Mouse (Mus musculus): ENCODE measurements around the gene Duoxa2. TPM values are rescaled to one million over a fixed set of nuclear protein-coding genes. Genes with fewer than 3 reads are reported as not detected.

The Duoxa2 gene
- polyA plus RNA-seq (2015; fragmentation: Nextera tagmentation; extraction: Ambion mirVana): 0.17 and 0.20 TPM in 2 replicates

DNA sequence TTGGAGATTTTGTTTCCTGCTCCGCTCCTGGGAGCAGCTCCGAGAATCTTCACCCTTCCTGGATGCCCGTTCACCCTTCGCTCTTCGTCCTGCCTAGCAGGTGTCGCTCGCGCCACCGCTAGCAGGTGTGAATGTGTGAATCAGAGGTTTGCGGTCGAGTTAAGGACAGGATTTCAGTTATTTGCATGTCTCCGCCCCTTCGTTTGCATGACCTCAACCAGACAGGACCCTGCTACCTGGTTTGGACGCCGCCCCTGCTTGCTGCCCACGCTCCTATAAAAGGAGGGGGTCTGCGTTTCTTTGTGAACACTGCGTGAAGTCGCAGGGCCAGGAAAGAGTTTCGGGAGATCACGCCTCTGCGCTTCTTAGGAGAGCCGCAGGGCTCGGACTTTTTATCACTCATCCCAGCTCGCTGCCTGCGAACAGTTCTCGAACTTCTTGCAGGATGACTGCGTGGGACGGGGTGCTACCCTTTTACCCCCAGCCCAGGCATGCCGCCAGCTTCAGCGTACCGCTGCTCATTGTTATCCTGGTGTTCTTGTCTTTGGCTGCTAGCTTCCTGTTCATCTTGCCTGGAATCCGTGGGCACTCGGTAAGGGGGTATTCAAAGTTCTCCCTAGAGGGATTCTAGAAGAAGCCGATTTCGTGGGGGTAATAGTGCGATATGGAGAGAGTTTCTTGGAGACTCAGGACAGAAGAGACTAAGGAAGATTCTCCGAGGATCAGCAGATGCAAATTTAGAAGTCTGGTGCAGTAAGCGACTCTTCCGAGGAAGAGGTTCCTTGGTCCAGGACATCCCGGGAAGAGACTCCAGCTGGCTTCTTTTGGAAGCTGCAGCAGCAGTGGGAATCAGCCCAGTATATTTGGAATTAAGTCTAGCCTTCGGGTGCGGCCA lies at the start of gene Duoxa2:
Duoxa2 (plus strand) TSS at position 305 of the 895 bp plus-strand sequence.
- Histone ChIP-seq H3K4me3 (peak within 1 kb of the TSS; percentile 26), H3K9ac (no peak within 1 kb of the TSS), H3K4me1 (peaks cover 44% of the 10 kb centered on the region), H3K9me3 (no peaks in the 10 kb centered on the region), H3K36me3 (replicated peaks) (no peaks in the 10 kb centered on the region), H3K4me2 (peak within 1 kb of the TSS; percentile 46), H3K27me3 (replicated peaks) (peaks cover 90% of the 10 kb centered on the region), H3K27ac (no peak within 1 kb of the TSS)
- WGBS: under 1% methylated on average over 43 of the region's 43 CpGs
- ATAC-seq (replicated peaks): no peak

DNA sequence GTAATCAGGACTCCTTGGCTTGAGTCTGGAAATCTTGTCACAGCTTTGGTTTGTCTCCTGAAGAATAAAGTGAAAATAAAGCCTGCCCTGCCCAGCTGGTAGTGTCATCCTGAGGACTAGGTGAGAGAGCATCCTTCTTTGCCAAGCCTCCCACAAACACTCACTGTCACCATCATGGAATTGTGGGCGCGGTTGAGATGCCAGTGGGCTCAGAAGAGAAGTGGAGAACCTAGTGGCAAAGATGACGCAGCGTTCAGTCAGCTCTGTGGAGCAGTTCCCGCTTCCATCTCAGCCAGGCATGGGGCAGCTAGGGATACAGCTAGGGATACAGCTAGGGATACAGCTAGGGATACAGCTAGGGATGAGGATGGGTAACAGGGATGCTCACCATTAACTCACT lies 42.7 kb upstream of the Duoxa2 start:
- Histone ChIP-seq H3K27ac (no peak overlapping the region), H3K9ac (no peak overlapping the region), H3K4me1 (no peaks in the 10 kb centered on the region), H3K9me3 (no peaks in the 10 kb centered on the region), H3K27me3 (replicated peaks) (no peaks in the 10 kb centered on the region), H3K4me3 (no peak overlapping the region), H3K4me2 (no peak overlapping the region), H3K36me3 (replicated peaks) (no peaks in the 10 kb centered on the region)
- no peak for ATAC-seq (replicated peaks)
- 98% methylated on average over 5 of the region's 5 CpGs for WGBS

DNA sequence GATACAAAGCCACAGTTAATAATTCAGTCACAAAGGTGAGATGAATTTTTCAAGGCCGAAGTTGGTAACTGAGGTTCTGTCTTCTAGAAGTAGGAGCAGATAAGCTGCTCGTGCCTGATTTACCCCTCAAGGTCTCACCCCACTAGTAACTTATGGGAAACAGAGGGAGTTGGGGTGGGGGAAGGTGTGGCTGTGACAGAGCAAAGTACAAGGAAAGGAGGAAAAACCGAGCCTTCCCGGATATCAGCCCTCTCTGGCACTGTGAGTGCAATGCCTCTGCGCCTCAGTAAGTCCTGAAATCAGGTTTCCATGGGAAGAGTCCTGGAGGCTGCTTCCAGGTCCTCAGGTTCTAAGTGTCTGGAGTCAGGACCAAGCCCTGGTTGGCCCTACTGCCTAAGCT lies 38.0 kb upstream of the Duoxa2 start:
- no peak for ATAC-seq (replicated peaks)
- Histone ChIP-seq H3K4me2 (no peak overlapping the region), H3K27me3 (replicated peaks) (no peaks in the 10 kb centered on the region), H3K27ac (no peak overlapping the region), H3K36me3 (replicated peaks) (no peaks in the 10 kb centered on the region), H3K9ac (no peak overlapping the region), H3K4me3 (no peak overlapping the region), H3K9me3 (no peaks in the 10 kb centered on the region), H3K4me1 (peaks cover 16% of the 10 kb centered on the region)
- WGBS: 92% methylated on average over 5 of the region's 5 CpGs

DNA sequence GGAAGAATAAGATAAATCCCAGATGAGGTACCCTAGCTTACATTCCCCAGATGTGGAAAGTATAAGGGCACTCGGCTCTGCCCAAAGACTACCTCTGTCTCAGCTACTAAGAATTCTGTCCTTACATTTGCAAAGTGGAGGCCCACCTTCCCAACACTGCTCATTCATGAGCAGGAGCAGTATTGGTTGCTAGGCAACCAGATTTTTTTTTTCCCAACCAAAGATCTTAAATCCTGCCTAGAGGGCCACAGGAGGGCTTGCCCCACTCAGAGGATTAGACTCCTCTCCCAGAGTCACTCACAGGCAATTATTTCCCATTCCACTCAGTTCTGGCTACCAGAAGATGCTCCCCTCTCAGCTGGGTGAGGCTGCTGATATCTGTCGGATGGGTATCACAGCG lies 34.0 kb upstream of the Duoxa2 start:
- Histone ChIP-seq H3K9ac (no peak overlapping the region), H3K4me1 (peaks cover 16% of the 10 kb centered on the region), H3K36me3 (replicated peaks) (no peaks in the 10 kb centered on the region), H3K27me3 (replicated peaks) (no peaks in the 10 kb centered on the region), H3K9me3 (no peaks in the 10 kb centered on the region), H3K27ac (peak overlapping the region; percentile 70), H3K4me2 (no peak overlapping the region), H3K4me3 (no peak overlapping the region)
- ATAC-seq (replicated peaks): peak; percentile 91
- 21% methylated on average over 3 of the region's 3 CpGs for WGBS

DNA sequence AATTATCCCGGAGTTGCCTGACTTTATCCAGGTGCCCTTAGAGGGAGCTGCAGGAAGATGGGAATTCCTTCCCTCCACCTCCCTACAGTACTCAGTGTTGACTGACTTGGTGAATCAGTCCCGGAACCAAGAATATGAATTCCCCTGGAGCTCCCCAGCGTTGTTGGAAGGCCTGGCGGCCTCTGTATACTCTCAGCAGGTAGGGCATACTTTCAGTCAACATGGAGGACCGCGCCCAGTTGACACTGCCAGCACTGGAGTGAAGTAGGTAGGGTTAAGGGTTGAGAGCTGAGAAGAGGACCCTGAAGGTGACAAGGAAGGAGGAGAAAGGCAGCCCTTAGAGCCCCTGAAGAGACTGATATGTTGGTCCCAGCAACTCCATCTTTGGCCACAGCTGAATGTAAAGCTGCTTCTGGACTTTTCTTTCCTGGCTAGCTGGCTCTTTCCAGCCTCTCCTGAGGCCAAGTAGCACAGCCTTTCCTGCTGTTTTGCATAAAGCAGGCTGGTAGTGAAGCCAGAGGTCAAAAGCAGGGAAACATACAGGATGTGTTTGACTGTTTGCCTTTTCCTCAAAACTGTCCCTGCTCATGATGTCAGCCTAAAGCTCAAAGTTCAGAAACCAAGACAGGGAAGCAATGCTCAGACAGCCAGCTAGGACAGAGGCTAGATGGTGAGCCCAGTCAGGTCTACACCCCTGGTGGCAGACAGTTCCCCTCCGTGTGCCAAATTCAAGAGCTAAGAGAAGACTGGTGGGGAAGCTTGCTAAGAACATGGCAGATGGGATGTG lies 32.1 kb upstream of the Duoxa2 start:
- ATAC-seq (replicated peaks): no peak
- no peaks in the 10 kb centered on the region for H3K36me3 ChIP-seq (replicated peaks)
- WGBS: 92% methylated on average over 7 of the region's 7 CpGs
- H3K4me3 ChIP-seq: no peak overlapping the region
- H3K9ac ChIP-seq: no peak overlapping the region
- no peaks in the 10 kb centered on the region for H3K9me3 ChIP-seq
- no peak overlapping the region for H3K4me2 ChIP-seq
- no peaks in the 10 kb centered on the region for H3K27me3 ChIP-seq (replicated peaks)
- H3K27ac ChIP-seq: no peak overlapping the region
- peaks cover 16% of the 10 kb centered on the region for H3K4me1 ChIP-seq

DNA sequence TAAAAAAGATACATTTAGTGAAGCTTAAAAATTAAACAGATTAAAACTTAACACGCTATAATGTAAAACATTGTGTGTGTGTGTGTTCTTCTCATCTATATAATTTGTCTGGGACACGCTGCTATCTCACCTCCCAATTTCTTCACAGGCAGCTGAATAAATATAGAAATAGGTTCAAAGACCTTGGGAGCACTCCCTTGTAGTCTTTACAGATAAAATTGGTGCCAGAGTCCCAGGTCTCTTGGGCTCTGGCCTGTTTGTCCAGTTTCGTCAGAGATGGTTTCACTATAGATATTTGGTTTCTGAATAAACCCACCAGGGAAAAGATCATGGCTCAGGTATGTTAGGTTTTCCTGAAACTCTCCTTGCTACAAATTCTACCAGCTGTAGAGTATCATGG lies 19.9 kb upstream of the Duoxa2 start:
- 94% methylated on average over 3 of the region's 3 CpGs for WGBS
- no peak for ATAC-seq (replicated peaks)
- Histone ChIP-seq H3K9ac (no peak overlapping the region), H3K27me3 (replicated peaks) (no peaks in the 10 kb centered on the region), H3K4me2 (no peak overlapping the region), H3K27ac (no peak overlapping the region), H3K36me3 (replicated peaks) (no peaks in the 10 kb centered on the region), H3K4me3 (no peak overlapping the region), H3K9me3 (no peaks in the 10 kb centered on the region), H3K4me1 (no peaks in the 10 kb centered on the region)

DNA sequence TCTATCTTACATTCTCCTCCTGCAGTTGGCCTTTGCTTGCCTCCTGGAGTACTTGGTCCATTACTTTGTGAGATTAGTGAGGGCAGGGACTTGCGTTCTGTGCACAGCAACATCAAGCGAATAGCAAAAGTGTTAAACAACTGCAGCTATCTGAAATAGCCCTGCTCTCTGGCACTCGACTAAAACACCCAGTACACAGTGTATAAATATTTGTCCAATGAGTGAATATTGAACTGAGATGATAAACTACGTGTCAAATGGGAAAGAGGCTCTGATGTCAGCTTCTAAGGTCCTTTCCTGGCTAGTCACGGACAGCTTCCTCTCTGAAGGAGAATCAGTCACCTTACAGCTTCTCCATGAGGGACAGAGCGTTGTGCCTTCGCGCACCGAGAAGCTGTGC lies 14.6 kb upstream of the Duoxa2 start:
- Histone ChIP-seq H3K9ac (no peak overlapping the region), H3K27me3 (replicated peaks) (no peaks in the 10 kb centered on the region), H3K27ac (no peak overlapping the region), H3K9me3 (no peaks in the 10 kb centered on the region), H3K4me2 (no peak overlapping the region), H3K4me3 (no peak overlapping the region), H3K36me3 (replicated peaks) (no peaks in the 10 kb centered on the region), H3K4me1 (no peaks in the 10 kb centered on the region)
- WGBS: 91% methylated on average over 9 of the region's 9 CpGs
- ATAC-seq (replicated peaks): no peak

DNA sequence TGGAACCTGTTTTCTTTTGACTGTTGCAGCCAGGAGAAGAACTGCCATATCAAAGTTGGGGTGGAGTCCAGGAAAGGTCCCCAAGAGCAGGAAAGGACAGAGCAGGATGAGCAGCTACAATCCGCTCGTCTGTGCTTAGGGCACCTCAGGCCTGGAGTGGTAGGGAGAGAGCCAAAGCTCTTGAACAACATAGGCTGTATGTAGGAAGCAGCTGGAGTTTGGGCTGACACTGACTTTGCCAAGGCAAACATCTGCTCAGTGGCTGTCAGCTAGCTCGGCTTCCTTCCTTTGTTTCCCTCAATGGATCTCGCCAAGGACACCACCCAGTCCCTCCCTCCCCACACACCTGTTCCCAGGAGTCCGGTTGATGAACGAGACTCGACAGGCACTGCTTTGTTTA lies 12.6 kb upstream of the Duoxa2 start:
- no peak for ATAC-seq (replicated peaks)

DNA sequence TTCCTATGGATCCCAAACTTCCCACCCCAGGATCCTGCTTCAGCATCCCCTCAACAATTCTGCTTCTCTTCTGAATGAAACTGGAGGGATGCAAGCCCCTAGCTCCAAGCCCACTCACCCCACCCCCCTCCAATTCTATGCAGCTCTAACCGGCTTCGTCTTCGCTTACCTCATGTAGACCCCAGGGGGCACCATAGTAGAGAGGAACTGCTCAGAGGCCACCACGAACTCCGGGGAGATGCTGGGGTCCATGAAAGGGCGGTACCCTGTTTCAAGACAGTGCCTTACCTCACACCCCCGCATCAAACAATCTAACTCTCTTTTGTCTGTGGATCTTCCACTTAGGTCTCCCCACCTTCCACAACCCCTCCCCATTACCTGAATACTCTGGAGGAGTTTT lies 3.8 kb upstream of the Duoxa2 start:
- no peak overlapping the region for H3K4me2 ChIP-seq
- no peak overlapping the region for H3K27ac ChIP-seq
- ATAC-seq (replicated peaks): no peak
- peaks cover 26% of the 10 kb centered on the region for H3K4me1 ChIP-seq
- H3K27me3 ChIP-seq (replicated peaks): peaks cover 59% of the 10 kb centered on the region
- no peak overlapping the region for H3K9ac ChIP-seq
- H3K9me3 ChIP-seq: no peaks in the 10 kb centered on the region
- H3K36me3 ChIP-seq (replicated peaks): no peaks in the 10 kb centered on the region
- no peak overlapping the region for H3K4me3 ChIP-seq
- 7% methylated on average over 7 of the region's 7 CpGs for WGBS

More for the DNA sequence above, 12.6 kb upstream of the Duoxa2 start:
- Histone ChIP-seq H3K27me3 (replicated peaks) (no peaks in the 10 kb centered on the region), H3K4me3 (no peak overlapping the region), H3K4me1 (no peaks in the 10 kb centered on the region), H3K9me3 (no peaks in the 10 kb centered on the region), H3K36me3 (replicated peaks) (no peaks in the 10 kb centered on the region), H3K4me2 (no peak overlapping the region), H3K27ac (no peak overlapping the region), H3K9ac (no peak overlapping the region)
- 61% methylated on average over 7 of the region's 7 CpGs for WGBS

DNA sequence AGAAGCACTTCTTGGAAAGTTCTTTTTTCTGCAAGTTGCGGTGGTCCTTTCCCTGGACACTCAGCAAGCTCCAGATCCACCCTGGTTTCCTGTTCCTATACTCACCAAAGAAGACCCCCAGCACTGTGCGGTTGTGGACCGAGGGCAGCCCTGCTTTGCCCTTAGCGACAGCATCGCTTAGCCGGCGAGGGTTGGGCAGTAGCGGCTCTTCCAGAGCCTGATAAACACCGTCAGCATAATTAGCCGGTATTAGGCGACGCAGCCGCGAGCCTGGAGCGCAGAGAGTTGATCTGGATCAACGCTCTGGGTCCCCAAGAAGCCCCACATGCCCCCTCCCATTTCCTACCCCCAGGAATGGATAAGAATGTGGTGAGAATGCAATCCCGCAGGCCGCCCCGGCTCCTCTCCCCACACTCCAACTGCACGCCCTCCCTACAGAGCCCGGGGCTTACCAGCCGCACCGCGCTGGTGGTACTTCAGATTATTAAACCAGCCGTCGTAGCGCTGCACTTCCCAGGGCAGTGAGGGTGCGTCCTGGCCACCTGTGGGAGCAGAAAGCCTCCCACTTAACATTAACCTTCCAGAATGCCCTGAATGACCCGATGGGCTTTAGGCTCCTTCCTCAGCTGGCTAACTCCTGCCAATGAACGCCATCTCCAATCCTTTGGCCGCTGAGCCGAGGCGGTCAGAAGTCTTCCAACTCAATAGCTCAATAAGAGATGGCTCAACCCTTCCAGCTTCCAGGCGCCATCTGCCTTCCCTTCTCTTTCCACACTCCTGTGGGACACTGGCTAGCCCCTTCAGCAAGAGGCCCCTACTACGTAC lies 1.2 kb upstream of the Duoxa2 start:
- H3K27ac ChIP-seq: no peak overlapping the region
- no peak overlapping the region for H3K9ac ChIP-seq
- peak overlapping the region; percentile 46 for H3K4me2 ChIP-seq
- H3K9me3 ChIP-seq: no peaks in the 10 kb centered on the region
- H3K4me3 ChIP-seq: peak overlapping the region; percentile 21
- no peak for ATAC-seq (replicated peaks)
- peaks cover 81% of the 10 kb centered on the region for H3K27me3 ChIP-seq (replicated peaks)
- H3K36me3 ChIP-seq (replicated peaks): no peaks in the 10 kb centered on the region
- whole genome bisulfite sequencing: 1% methylated on average over 35 of the region's 35 CpGs
- H3K4me1 ChIP-seq: peaks cover 44% of the 10 kb centered on the region

DNA sequence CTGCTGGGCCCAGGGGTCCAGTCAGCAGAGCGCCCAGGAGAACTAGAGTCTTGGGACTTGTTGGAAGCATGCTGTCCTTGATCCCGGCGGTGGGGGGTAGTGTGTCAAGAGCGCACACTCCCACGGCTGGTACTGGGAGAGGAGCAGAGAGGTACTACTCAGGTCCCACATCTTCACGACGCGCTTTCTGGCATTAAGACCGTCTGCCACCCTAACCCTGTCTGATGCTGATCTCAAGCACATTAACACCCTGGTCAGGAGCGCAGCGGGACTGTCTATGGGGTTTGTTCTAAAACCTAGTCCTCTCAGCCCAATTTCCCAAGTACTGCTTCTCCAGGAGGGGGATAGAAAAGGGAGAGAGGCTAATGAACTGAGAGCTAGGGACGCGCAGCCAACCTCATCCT lies 602 bp upstream of the Duoxa2 start, which contains the start of gene Duox2:
Duox2 (minus strand) TSS at position 354 of the 404 bp plus-strand sequence.
- peaks cover 87% of the 10 kb centered on the region for H3K27me3 ChIP-seq (replicated peaks)
- no peak within 1 kb of the TSS for H3K27ac ChIP-seq
- ATAC-seq (replicated peaks): no peak
- H3K36me3 ChIP-seq (replicated peaks): no peaks in the 10 kb centered on the region
- H3K9ac ChIP-seq: no peak within 1 kb of the TSS
- H3K4me1 ChIP-seq: peaks cover 44% of the 10 kb centered on the region
- peak within 1 kb of the TSS; percentile 26 for H3K4me3 ChIP-seq
- H3K9me3 ChIP-seq: no peaks in the 10 kb centered on the region
- 3% methylated on average over 13 of the region's 13 CpGs for WGBS
- peak within 1 kb of the TSS; percentile 46 for H3K4me2 ChIP-seq

All from midbrain, embryonic 15.5 days (tissue).